Mouse (Mus musculus) thymus, postnatal 10 days (tissue): ENCODE data around the gene Pmvk.
"Not testable (repeated sequence)": the region's sequence is repeated elsewhere in the genome, so short reads cannot be mapped to it uniquely, and the experiment has no call there.

Experiments used
- DNase-seq, 2 experiments: peaks; one replicate each; pipeline ENCODE4 v3.0.0; 2021; ENCODE audit warnings: low spot score in 2 of 2

The Pmvk gene

GRCm38 (mm10) chr3:89429021-89429420 lies 25.3 kb upstream of the Pmvk start:
- not testable (repeated sequence) for DNase-seq

- peak; percentile 85 to 86 for DNase-seq
These were observed 23.9 kb upstream of the Pmvk start, which contains the start of gene Pygo2 for GRCm38 (mm10) chr3:89430171-89431159. TSS of gene Pygo2 (plus strand) at chr3:89430214.

- no peak for DNase-seq
These were observed 21.7 kb upstream of the Pmvk start for GRCm38 (mm10) chr3:89432606-89433005.

- no peak for DNase-seq
These were observed 19.8 kb upstream of the Pmvk start for GRCm38 (mm10) chr3:89434532-89434931.

GRCm38 (mm10) chr3:89435041-89435440 lies 19.3 kb upstream of the Pmvk start:
- DNase-seq: no peak

GRCm38 (mm10) chr3:89436176-89437113 lies 17.9 kb upstream of the Pmvk start, which contains the start of gene Pbxip1:
TSS of gene Pbxip1 (plus strand) at chr3:89436706.
- DNase-seq: peak; percentile 54 to 62

GRCm38 (mm10) chr3:89437269-89437668 lies 17.1 kb upstream of the Pmvk start:
- DNase-seq: no peak

- DNase-seq: no peak
These were observed 13.7 kb upstream of the Pmvk start for GRCm38 (mm10) chr3:89440691-89441090.

GRCm38 (mm10) chr3:89448720-89449537 lies 5.4 kb upstream of the Pmvk start:
- peak in 1 of 2 experiments; percentile 25 for DNase-seq

- peak; percentile 62 to 87 for DNase-seq
These were observed 4.8 kb upstream of the Pmvk start for GRCm38 (mm10) chr3:89449541-89449940.

GRCm38 (mm10) chr3:89451916-89452315 lies 2.4 kb upstream of the Pmvk start:
- peak; percentile 75 to 77 for DNase-seq

GRCm38 (mm10) chr3:89455786-89456285 lies 1.5 kb downstream of the Pmvk start:
- DNase-seq: no peak

- peak; percentile 74 to 88 for DNase-seq
These were observed 2.7 kb downstream of the Pmvk start for GRCm38 (mm10) chr3:89456726-89457665.

GRCm38 (mm10) chr3:89458372-89458964 lies 4.1 kb downstream of the Pmvk start:
- no peak for DNase-seq

GRCm38 (mm10) chr3:89458965-89459807 lies 4.8 kb downstream of the Pmvk start:
- peak; percentile 91 to 96 for DNase-seq

GRCm38 (mm10) chr3:89468268-89468667 lies 13.9 kb downstream of the Pmvk start:
- DNase-seq: no peak

- DNase-seq: no peak
These were observed 17.9 kb downstream of the Pmvk start for GRCm38 (mm10) chr3:89472280-89472679.

GRCm38 (mm10) chr3:89473838-89474237 lies 19.5 kb downstream of the Pmvk start:
- no peak for DNase-seq
